Mouse (Mus musculus) heart, adult 2 months (tissue): ENCODE results near the gene Chrna4.

Experiments
- CTCF ChIP-seq: fragments of 200-600 bp; IDR thresholded peaks from 2 replicates; pipeline ENCODE4 v1.8.1; 2022; ENCODE audit warnings: antibody characterized with exemption, mild to moderate bottlenecking, moderate library complexity
- EP300 ChIP-seq: fragments of 200-500 bp; IDR thresholded peaks from 2 replicates; pipeline ENCODE4 v1.6.1; 2011; ENCODE audit warnings: low read depth, low read length, control low read depth; ENCODE audit not compliant: insufficient read depth
- POLR2A ChIP-seq: fragments of 200-500 bp; IDR thresholded peaks from 2 replicates; pipeline ENCODE4 v1.6.1; 2011; ENCODE audit warnings: mild to moderate bottlenecking, low read depth, low read length, control low read depth; ENCODE audit not compliant: insufficient read depth

GRCm38 (mm10) chr2:181070136-181070535 lies 26.8 kb upstream of the Chrna4 start:
- TF ChIP-seq POLR2A (no peak), EP300 (no peak), CTCF (no peak)
